Mouse (Mus musculus) right cerebral cortex, postnatal 36 days (tissue): ENCODE measurements at regions not wholly inside any gene's neighbourhood (a gene's known extent, or its start where the extent isn't known, plus 50 kb on each side); places are given as distances from the start of the nearest gene placed in this dataset.

Source experiments
- DNase-seq, 2 experiments: peaks; one replicate each; pipeline ENCODE4 v3.0.0; 2022; ENCODE audit warnings: low spot score in 2 of 2, mixed read lengths in 1 of 2

DNA sequence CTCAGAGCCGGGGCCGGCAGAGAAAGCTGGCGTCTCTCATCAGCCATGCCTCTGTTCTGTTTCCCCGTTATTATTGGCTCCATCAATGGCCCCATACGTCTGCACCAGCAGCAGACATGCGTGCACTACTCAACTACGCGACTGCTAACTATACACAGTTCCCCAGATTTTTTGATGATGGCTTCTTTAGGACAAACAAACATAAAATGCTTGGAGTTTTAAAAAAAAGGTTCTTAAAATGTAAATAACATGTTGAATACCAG lies 256.6 kb downstream of the Ankrd16 start:
- no peak for DNase-seq

GRCm38 (mm10) chr2:12049386-12049785 lies 252.3 kb downstream of the Itga8 start:
- DNase-seq = peak; percentile 10 to 12

DNA sequence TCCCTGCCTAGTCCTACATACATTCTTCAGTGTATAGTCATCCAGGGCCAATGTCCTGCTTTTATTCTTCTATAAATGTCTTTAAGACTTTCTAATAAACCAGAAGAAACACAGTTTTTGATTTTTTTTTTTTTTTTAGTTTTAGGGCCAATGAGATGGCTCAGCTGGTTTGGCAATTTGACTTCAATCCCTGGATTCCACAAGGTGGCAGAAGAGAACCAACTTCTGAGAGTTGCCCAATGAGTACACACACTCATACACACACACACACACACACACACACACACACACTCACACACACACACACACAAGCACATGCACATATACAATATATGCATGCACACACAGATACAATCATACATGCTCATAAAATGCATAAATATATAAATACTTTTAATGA lies 251.8 kb downstream of the Itga8 start:
- peak in 1 of 2 experiments; percentile 11 for DNase-seq

GRCm38 (mm10) chr2:12053404-12054164 lies 248.1 kb downstream of the Itga8 start:
- peak in 1 of 2 experiments; percentile 16 for DNase-seq

- DNase-seq = no peak
These were observed 247.6 kb downstream of the Itga8 start for GRCm38 (mm10) chr2:12054165-12054500.
